Mouse (Mus musculus) macrophage (primary cell): Measurements from ENCODE around the gene Tnn. TPM values are rescaled to one million over a fixed set of nuclear protein-coding genes. Genes with fewer than 3 reads are reported as not detected.

Experiments used
- H3K27ac ChIP-seq: fragments of 350-480 bp; formaldehyde crosslinking; 2 replicates; pipeline ENCODE4 v1.9.0; 2021
- H3K36me3 ChIP-seq: fragments of 350-480 bp; formaldehyde crosslinking; 2 replicates; pipeline ENCODE4 v1.9.0; 2021; ENCODE audit errors: inconsistent target
- H3K4me3 ChIP-seq: fragments of 350-480 bp; formaldehyde crosslinking; 2 replicates; pipeline ENCODE4 v1.9.0; 2021; ENCODE audit errors: inconsistent target
- H3K79me2 ChIP-seq: fragments of 350-480 bp; formaldehyde crosslinking; 2 replicates; pipeline ENCODE4 v1.9.0; 2021; ENCODE audit errors: inconsistent target
- WGBS: methylation state at CpG from one replicate; pipeline ENCODE4 v1.1.7; 2026; ENCODE audit warnings: inconsistent platforms; ENCODE audit not compliant: missing documents; 5-methylcytosine and 5-hydroxymethylcytosine counted together
- polyA plus RNA-seq: library from polyadenylated mRNA; stranded (reverse); fragments of 250-400 nt; gene quantifications from 3 replicates; pipeline ENCODE4 v1.2.4, GENCODE M21; 2018; ENCODE audit warnings: inconsistent platforms
- total RNA-seq, 78 experiments: library from RNA; depleted of rRNA; stranded (reverse); fragments of 250-400 nt; gene quantifications; 1 replicate in 9 of 78; 2 replicates in 24 of 78; 3 replicates in 43 of 78; 4 replicates in 2 of 78; pipeline ENCODE4 v1.2.4; 2018; ENCODE audit warnings: inconsistent platforms in 56 of 78

The Tnn gene
- total RNA-seq (2018; cell fraction: chromatin; rRNA removed), result 10 to 100 TPM in 2 of 26 experiments, 1 to 10 TPM in 3, under 1 TPM in 6, not detected in 15; 0.15 to 12.4 (median 0.71) TPM
- total RNA-seq (2018; cell fraction: cytosol; rRNA removed), result 1 to 10 TPM in 1 of 26 experiments, under 1 TPM in 12, not detected in 13; 0.03 to 1.5 (median 0.06) TPM
- 1 to 10 TPM in 4 of 26 experiments, under 1 TPM in 9, not detected in 13; 0.09 to 5.7 (median 0.29) TPM for total RNA-seq (2018; cell fraction: nucleus; rRNA removed)
- not detected in 3 replicates for polyA plus RNA-seq

GRCm38 (mm10) chr1:160153480-160153879 lies at the start of gene Tnn:
Gene Tnn, minus strand, starts transcription at chr1:160153580.
- 64% methylated on average over 8 of the region's 8 CpGs for WGBS
- no peak within 1 kb of the TSS for H3K27ac ChIP-seq
- no peaks in the 10 kb centered on the region for H3K79me2 ChIP-seq
- H3K36me3 ChIP-seq, result no peaks in the 10 kb centered on the region
- H3K4me3 ChIP-seq, result no peak within 1 kb of the TSS

GRCm38 (mm10) chr1:160195337-160195663 lies 41.9 kb upstream of the Tnn start:
- Histone ChIP-seq H3K36me3 (peaks cover 18% of the 10 kb centered on the region), H3K27ac (peak overlapping the region; percentile 68), H3K4me3 (peak overlapping the region; percentile 99), H3K79me2 (peaks cover 29% of the 10 kb centered on the region)
- 1% methylated on average over 13 of the region's 13 CpGs for WGBS

- Histone ChIP-seq H3K79me2 (peaks cover 29% of the 10 kb centered on the region), H3K27ac (peak within 1 kb of the TSS; percentile 68), H3K36me3 (peaks cover 14% of the 10 kb centered on the region; the same call in 1 of the 2 replicates), H3K4me3 (peak within 1 kb of the TSS; percentile 99)
- 9% methylated on average over 30 of the region's 31 CpGs for WGBS
Measured at GRCm38 (mm10) chr1:160194529-160195336, 41.4 kb upstream of the Tnn start, which contains the start of gene Mrps14. Gene Mrps14, plus strand, starts transcription at chr1:160195215.

DNA sequence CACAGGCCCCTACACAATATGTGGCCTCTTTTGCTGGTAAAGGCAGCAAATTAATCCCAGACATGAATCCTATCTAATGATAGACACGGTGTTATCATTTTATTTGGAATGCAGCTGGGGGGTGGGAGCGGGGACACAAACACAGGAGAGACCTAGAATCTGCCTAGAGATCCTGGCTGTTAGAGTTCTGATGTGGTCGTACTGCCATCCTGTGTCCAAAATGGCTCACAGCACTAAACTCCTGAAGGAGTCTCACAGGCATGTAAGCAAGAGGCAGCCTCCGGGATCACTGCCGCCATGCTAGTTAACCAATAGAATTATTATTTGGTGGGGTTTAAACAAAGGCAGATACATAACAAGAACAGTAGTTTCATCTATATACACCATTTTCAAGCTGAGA lies 31.1 kb upstream of the Tnn start:
- Histone ChIP-seq H3K27ac (no peak overlapping the region), H3K79me2 (no peaks in the 10 kb centered on the region), H3K36me3 (no peaks in the 10 kb centered on the region), H3K4me3 (no peak overlapping the region)
- WGBS, result 59% methylated on average over 5 of the region's 5 CpGs

- H3K4me3 ChIP-seq, result no peak overlapping the region
- WGBS, result 38% methylated on average over 4 of the region's 4 CpGs
- H3K36me3 ChIP-seq, result no peaks in the 10 kb centered on the region
- H3K79me2 ChIP-seq, result no peaks in the 10 kb centered on the region
- no peak overlapping the region for H3K27ac ChIP-seq
Measured at GRCm38 (mm10) chr1:160181216-160181615, 27.8 kb upstream of the Tnn start.

GRCm38 (mm10) chr1:160176903-160177302 lies 23.5 kb upstream of the Tnn start:
- H3K79me2 ChIP-seq, result no peaks in the 10 kb centered on the region
- 91% methylated on average over 8 of the region's 8 CpGs for WGBS
- H3K27ac ChIP-seq, result no peak overlapping the region
- no peak overlapping the region for H3K4me3 ChIP-seq
- H3K36me3 ChIP-seq, result no peaks in the 10 kb centered on the region

GRCm38 (mm10) chr1:160166600-160166999 lies 13.2 kb upstream of the Tnn start:
- 94% methylated on average over 3 of the region's 5 CpGs for WGBS
- no peak overlapping the region for H3K4me3 ChIP-seq

DNA sequence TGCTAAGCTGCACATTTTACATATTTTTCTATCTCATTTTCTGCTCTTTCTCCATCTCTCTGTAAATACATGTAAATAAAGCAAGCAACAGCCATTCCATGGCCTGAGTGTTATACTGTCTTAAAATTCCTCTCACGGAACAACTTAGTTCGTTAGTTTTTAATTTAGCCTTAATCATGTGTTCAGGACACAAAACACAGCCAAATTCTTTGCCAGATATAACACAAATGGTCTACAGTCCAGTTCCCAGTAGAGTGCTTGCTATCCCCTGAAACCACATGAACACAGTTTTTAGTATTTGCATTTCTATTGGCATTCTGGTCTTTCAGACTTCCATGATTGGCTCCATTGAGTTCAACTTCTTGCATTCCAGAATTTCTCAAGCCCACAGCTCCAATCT lies 4.8 kb upstream of the Tnn start:
- H3K79me2 ChIP-seq, result no peaks in the 10 kb centered on the region
- H3K4me3 ChIP-seq, result no peak overlapping the region
- H3K36me3 ChIP-seq, result no peaks in the 10 kb centered on the region
- H3K27ac ChIP-seq, result no peak overlapping the region
- WGBS, result 100% methylated on average over 2 of the region's 2 CpGs

More at GRCm38 (mm10) chr1:160166600-160166999, 13.2 kb upstream of the Tnn start:
- H3K27ac ChIP-seq, result no peak overlapping the region
- H3K36me3 ChIP-seq, result no peaks in the 10 kb centered on the region
- no peaks in the 10 kb centered on the region for H3K79me2 ChIP-seq

DNA sequence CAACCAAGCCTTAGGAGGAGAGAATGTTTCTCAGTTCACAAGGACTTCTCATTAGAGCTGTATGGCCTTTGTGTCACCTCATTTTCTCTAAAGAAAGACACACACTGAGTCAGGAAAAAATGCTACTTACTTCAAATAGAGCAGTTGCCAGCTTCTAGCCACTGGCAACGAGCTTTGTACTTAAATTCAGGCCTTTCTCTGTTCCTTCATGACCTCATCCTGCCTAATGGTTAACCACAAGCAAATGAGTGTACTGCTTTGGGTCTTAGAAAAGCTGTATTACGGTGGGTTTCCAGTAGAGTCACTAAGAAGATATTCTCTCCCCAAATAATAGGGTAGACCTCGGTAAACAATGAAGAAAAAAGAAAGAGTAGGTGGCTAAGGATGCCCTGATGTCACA lies 2.7 kb downstream of the Tnn start:
- no peak overlapping the region for H3K27ac ChIP-seq
- H3K36me3 ChIP-seq, result no peaks in the 10 kb centered on the region
- no peaks in the 10 kb centered on the region for H3K79me2 ChIP-seq
- H3K4me3 ChIP-seq, result no peak overlapping the region
- WGBS, result 42% methylated on average over 3 of the region's 3 CpGs

DNA sequence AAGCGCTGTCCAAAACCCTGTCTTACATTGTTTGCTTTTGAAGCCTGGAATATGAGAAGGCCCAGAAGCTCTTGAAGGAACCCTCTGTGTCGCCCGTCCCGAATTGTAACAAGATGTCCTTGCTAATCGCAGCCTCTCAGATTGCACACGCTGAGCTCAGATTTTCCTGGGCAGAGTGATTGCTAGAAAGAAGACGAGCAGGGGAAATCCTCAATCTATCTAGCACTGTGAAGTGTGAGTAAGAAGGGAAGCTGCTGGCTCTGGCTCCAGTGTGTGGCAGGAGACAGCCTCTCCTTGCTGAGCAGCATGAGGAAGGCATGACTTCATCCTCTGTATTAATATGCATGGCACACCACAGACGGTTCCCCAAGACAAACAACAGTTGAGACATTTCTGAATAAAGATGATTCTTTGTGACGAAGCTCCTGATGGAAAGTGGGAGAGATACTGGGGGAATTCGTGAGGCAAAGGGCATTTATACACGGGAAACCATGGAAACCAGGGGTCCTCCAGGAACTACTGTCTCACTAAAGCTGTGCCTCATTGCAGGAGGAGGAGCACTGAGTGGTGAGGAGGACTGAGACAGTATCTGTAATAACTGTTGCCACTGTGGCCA lies 4.0 kb downstream of the Tnn start:
- WGBS, result 87% methylated on average over 11 of the region's 11 CpGs
- no peak overlapping the region for H3K27ac ChIP-seq

GRCm38 (mm10) chr1:160147274-160147673 lies 6.1 kb downstream of the Tnn start:
- Histone ChIP-seq H3K27ac (no peak overlapping the region), H3K4me3 (no peak overlapping the region), H3K36me3 (no peaks in the 10 kb centered on the region), H3K79me2 (no peaks in the 10 kb centered on the region)
- WGBS, result 93% methylated on average over 7 of the region's 7 CpGs

More for the DNA sequence above, 4.0 kb downstream of the Tnn start:
- no peaks in the 10 kb centered on the region for H3K36me3 ChIP-seq
- no peak overlapping the region for H3K4me3 ChIP-seq
- H3K79me2 ChIP-seq, result no peaks in the 10 kb centered on the region

- Histone ChIP-seq H3K4me3 (no peak overlapping the region), H3K27ac (no peak overlapping the region), H3K36me3 (no peaks in the 10 kb centered on the region), H3K79me2 (no peaks in the 10 kb centered on the region)
- 65% methylated on average over 3 of the region's 3 CpGs for WGBS
Measured at GRCm38 (mm10) chr1:160145606-160146005, 7.8 kb downstream of the Tnn start.

DNA sequence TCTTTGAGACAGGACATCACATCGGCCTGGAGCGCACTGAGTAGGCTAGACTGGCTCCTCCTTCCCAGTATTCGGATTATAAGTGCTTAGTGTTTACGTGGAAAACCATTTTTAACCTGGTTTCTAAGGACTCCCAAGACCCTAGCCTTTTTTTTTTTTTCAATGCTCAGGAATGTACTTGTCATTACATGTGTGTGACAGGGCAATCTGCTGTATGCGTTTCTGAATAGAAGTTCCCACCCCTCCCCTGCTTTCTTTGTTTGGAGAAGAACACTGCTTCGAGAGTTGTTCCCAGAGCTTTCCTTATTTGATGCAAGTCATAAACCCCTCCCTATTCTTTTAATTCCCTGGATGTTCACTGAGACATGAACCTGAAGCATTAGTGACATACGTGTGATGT lies 9.0 kb downstream of the Tnn start:
- WGBS, result 91% methylated on average over 7 of the region's 7 CpGs
- no peaks in the 10 kb centered on the region for H3K36me3 ChIP-seq

GRCm38 (mm10) chr1:160136362-160136890 lies 17.0 kb downstream of the Tnn start:
- WGBS, result 88% methylated on average over 7 of the region's 7 CpGs
- Histone ChIP-seq H3K79me2 (no peaks in the 10 kb centered on the region), H3K4me3 (no peak overlapping the region), H3K36me3 (no peaks in the 10 kb centered on the region), H3K27ac (no peak overlapping the region)

More for the DNA sequence above, 9.0 kb downstream of the Tnn start:
- no peaks in the 10 kb centered on the region for H3K79me2 ChIP-seq
- no peak overlapping the region for H3K4me3 ChIP-seq
- H3K27ac ChIP-seq, result no peak overlapping the region
